Mouse (Mus musculus) kidney, postnatal 10 days (tissue): ENCODE results near the gene Synj1.

Source experiments
- DNase-seq: peaks from one replicate; pipeline ENCODE4 v3.0.0; 2021; ENCODE audit warnings: mixed read lengths

Gene Synj1

DNA sequence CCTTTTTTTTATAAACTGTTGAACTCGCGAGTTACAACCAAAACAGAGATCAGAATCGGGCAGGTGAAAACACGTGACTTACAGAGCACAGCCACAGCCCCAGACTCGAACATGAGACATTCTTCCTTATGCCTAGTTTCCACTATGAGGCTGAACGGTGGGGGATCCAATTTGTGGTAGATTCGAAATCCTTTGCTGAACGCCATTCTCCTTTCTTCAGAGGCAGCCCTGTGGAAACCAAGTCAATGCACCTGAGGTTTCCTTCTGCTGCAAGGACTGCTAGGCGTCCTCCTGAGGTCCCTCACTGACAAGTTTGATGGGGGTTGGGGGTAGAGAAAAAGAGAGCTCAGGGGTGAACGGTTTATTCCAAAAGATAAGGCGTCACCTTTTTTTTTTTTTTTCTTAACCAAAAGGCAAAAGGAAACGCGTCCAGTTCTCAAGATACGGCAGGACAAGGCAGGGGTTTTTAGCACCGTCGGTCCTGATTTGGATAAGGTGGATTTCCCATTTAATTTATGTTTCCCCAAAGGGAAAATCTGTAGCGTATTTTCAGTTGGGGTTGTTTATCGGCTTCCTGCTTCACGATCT is 1.1 kb downstream of the Synj1 start:
- DNase-seq: no peak

DNA sequence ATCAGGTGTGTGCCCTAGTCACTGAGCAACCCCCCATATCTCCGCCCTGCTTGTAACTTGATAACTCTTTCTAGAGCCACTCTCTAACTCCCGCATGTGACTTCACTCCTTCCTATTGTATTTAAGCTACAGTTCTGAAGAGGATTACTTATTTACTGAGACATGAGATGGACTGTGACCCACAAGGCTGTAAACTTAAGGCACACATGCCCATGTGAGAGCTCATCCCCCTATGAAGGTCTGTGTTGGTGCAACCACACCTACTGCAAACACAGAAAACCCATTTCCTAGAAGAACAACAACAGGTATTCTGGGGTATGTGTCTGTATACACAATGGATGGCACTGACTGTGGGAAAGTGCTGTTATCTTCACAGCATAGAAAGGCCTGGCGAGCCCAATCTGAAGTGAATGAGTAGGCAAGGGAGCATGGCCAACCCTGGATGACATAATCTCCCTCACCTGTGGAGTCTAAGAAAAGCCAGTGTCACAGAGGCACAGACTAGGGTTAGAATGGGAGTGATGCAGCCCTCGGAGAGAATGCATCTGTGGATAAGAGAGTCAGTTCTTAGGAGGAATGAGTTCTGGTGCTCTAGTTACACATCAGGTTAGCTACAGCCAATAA is 6.1 kb downstream of the Synj1 start:
- DNase-seq: no peak

DNA sequence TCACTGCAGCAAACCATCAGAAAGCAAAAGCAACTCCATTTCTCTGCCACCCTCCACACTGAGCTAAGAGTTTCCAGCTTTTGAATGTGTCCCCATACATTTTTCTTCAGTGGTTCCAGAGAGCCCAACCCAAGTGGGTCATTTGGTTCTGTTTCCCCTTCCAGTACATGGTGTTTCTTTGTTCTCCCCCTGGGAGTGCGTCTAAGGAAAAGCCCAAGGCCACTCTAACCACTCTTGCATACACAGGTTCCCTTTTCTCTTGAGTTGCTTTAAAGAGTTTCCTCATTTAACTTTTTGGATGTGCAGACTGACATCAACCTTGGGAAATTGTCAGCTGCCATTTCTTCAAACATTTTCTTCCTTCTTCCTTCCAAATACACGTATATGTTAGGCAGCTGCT is 10.0 kb downstream of the Synj1 start:
- DNase-seq: no peak

- no peak for DNase-seq
Measured at GRCm38 (mm10) chr16:90999827-91000226, 11.3 kb downstream of the Synj1 start.

DNA sequence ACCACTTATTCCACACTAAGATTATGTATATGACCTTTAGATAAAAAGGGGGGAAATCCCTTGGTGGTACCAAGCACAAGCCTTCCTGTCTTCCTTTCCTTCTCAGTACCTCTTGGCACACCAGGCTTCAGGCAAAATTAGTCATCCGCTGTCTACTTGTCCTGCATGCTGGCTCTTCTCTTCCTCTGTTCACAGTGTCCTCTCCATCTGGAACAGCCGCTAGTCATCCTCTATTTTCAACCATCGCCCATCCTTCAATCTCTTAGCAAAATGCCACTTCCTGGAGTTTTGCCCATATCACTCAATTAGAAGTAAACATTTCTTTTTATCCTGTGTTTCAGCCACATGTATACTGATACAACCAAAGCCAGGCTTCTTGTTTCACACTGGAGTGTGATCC is 13.3 kb downstream of the Synj1 start:
- DNase-seq: no peak

- DNase-seq: no peak
Measured at GRCm38 (mm10) chr16:90996327-90997243, 14.5 kb downstream of the Synj1 start.

- no peak for DNase-seq
Measured at GRCm38 (mm10) chr16:90995498-90995897, 15.6 kb downstream of the Synj1 start.

DNA sequence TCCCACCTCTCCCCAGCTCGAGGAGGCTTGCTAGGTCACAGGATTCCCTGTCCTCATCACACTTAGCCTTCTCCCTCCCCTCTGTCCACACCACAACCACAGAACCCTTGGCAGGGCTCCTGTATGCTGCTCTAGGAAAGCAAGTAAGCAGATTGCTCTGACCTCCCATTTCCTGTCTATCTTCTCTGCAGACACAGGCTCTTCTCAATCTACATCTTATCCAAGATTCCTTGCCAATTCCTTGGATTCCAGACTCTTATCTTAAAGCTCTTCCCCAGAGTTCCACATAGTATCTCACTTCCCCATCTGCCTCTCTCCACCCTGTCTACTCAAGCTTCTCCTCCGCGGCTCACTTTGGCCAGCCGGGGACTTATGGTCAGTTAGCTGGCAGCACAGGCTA is 16.1 kb downstream of the Synj1 start:
- peak; percentile 47 for DNase-seq

GRCm38 (mm10) chr16:90989162-90989561 is 21.9 kb downstream of the Synj1 start:
- DNase-seq: no peak

DNA sequence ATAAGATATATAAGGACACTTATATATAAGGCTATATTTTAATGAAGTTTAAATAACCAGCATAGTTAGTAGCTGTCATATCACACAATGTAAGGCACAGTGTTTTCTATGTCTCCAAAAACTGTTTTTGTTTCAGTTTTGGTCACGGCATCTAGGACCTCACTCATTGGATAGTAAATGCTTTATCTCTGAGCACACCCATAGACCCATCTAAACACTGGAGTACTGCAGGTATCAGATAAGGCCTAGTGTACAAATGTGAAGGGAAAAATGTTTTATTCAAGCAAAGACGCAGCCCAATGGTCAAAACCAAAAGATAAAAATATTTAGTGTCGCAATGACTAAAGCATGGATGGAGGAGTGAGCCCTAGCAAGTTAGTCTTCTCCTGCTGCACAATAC is 22.4 kb downstream of the Synj1 start:
- no peak for DNase-seq

GRCm38 (mm10) chr16:90988039-90988438 is 23.1 kb downstream of the Synj1 start:
- DNase-seq: no peak

GRCm38 (mm10) chr16:90971004-90971403 is 40.1 kb downstream of the Synj1 start:
- DNase-seq: no peak

- no peak for DNase-seq
Measured at GRCm38 (mm10) chr16:90966241-90966640, 44.9 kb downstream of the Synj1 start.

GRCm38 (mm10) chr16:90964302-90964701 is 46.8 kb downstream of the Synj1 start:
- no peak for DNase-seq

GRCm38 (mm10) chr16:90963866-90964265 is 47.2 kb downstream of the Synj1 start:
- DNase-seq: no peak

DNA sequence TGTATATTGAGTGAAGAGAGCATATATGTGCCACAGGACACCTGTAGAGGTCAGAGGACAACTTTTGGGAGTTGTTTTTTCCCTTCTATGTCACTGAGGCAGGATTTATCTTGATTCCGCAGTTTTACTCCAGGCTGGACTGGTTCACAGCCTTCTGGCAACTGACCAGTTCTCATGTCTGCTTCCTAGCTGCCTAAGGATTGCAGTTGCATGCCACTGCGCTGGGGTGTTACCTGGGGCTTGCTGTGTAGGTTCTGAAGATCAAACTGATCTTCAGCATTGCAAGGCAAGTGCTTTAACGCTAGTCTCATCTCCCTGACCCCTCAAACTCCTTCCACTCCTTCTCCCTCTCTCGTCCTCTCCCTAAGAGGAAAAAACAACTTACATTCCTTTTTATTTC is 47.9 kb downstream of the Synj1 start:
- no peak for DNase-seq

DNA sequence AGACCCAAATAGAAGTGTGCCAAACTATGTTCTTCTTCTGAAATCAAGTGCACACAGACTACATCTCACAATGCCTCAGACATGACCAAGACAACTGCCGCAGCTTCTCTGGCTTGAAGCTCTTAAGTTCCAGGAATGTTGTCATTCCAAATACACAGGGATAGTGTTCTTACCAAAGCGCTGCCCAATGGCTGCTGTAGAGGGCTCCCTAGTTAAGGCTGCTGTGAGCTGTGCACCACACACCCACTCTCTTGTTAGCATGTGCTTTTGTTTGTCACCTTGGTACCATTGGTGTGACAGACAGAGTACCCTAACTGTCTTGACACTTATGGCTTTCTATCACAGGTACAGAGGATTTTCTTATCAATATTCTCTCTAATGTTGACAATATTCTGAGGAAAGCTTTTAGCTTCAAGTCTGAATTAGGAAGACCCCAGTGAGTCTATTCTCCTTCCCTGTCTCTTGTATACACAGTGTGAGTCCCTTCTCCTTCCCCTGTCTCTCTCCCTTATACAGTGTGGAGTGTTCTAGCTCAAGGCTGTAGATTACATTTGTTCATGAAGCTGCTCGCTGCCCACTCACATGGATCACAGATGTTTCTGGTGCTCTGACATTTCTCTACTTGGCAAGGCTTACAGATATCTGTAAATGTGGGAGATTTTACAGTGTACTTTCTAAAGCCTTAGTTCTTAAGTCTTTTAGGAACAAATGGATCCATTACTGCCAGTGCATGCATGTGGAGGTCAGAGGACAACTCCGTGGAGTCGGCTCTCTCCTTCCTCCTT is 52.6 kb downstream of the Synj1 start:
- no peak for DNase-seq

- DNase-seq: no peak
Measured at GRCm38 (mm10) chr16:90955494-90955893, 55.6 kb downstream of the Synj1 start.

DNA sequence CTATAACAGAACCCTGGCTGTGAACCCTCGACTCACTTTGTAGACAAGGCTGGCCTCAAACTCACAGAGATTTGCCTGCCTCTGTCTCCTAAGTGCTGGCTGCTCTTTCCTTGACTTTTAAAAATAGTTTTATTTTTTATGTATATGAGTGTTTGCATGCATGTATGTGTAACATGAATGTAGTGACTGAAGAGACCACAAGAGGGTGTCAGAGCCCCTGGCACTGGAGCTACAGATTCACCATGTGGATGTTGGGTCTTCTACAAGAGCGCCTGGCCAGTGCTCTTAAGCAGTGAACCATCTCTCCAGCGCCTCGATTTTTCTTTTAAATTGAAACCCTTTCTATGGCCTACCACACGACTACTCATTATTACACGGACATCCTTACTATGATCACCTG is 57.3 kb downstream of the Synj1 start:
- DNase-seq: no peak

DNA sequence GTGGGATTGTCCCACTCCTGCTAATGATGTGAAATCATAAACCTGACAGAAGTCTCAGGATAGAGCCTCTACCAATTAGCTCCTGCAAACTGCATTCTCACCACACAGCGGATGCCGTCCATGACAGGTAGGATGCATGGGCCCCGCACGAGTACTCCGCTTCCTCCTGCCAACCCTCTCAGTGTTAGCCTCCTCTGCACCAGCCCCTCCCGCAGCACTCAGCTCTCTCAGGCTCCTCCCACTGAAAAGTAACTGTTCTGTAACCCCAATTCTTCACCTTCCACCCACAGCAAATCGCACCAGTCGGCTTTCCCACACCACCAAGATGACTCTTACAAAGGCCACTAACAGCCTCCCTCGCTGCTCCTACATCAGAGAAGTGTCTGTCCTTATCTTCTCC is 58.0 kb downstream of the Synj1 start:
- no peak for DNase-seq

DNA sequence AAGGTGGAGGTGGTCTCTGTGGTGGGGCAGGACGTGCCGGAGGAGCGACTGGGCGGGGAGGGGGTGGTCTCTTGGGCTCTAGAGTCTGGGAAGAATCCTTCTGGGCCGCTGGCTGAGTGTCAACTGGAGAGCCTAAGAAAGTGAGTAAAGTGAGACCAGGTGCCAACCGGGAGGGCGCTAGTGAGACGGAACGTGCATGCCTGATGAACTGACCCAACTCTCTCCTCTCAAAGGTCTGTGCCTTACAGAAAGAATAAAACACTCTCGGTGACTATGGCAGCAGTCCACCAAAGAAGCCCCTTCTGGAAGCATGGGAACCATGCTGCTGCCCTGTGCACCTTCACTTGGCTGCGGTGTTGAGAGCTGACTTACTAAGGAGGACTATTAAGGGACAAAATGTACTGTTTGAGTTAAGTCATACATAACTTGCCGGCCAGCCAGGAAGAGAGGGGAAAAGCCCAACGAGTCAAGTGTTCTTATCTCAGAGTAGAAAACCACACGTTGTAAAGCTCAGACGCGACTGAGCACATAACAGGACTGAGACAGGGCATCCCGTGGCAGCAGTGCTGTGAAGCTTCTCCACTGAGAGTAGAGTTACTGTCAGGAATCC is 60.6 kb downstream of the Synj1 start:
- no peak for DNase-seq

GRCm38 (mm10) chr16:90946977-90947376 is 64.1 kb downstream of the Synj1 start:
- DNase-seq: no peak

DNA sequence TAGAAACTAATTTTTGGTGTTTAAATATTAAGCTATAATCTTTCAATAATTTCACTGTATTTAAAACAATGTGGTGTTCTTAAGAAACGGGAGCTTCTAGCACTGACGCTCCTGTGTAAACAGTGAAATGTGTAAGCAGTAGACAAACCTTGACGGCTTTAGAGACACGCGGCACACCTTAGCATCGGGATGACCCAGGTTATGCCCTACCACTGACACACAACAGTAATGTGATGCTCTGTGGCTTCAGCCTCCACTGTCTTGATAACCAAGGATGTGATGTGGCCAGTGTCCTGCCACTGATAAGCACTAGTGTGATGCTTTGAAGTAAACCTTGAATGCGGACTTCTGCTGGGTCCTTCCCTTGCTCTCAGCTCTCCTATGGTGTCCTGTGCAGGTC is 69.9 kb downstream of the Synj1 start:
- no peak for DNase-seq
